Mouse (Mus musculus) ovary, postnatal 10 days (tissue): ENCODE results near the gene Fhad1.
A peak's percentile ranks its signal among the peaks of the same experiment; 100 is the strongest.
"Not testable (repeated sequence)": the region's sequence is repeated elsewhere in the genome, so short reads cannot be mapped to it uniquely, and the experiment has no call there.

Source experiments
- DNase-seq: peaks from one replicate; pipeline ENCODE4 v3.0.0; 2022; ENCODE audit warnings: low spot score

Gene Fhad1

DNA sequence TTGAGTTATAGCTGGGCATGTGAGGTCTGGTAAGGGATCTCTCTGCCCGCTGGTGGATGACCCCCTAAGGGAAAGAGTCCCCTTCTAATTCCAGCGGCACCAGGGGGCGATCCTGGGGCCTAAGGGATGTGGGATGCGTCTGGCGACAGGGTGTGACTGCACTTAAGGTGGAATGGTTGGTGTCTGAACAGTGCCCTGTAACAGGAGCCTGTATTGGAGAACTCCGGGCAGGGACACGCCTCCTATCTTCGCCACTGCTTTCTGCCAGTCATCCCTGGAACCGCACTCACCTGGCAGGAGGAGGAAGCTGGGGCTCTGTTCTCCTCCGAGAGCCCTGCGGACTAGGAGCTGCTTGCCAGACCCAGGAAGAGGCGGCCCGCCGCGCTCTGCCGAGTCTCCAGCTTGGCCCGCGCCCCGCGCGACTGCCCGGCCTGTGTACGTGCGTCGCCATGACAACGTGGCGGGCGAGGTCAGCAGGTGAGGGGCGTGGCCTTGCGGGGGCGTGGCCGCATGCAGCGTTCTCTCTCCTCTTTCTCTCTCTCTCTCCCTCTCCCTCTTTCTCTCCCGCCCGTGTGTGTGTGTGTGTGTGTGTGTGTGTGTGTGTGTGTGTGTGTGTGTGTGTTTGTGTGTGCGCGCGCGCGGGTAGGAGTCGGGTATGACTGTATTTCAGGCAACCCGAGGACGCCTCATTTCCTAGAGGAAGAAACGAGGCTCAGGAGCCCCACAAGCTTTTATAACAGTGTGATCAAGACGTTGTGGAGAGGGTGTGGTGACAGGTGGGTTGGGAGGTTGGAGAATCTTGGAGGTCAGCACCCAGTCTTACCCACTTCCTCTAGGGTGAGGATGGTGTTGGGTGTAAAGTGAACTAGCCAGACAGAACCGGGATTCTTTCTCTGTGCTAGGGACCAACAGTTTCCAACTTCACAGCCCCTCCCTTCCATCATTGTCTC, at the start of gene Fhad1:
Gene Fhad1 (minus strand): TSS at position 424 of the 950 bp plus-strand sequence.
- DNase-seq, result peak; percentile 44

DNA sequence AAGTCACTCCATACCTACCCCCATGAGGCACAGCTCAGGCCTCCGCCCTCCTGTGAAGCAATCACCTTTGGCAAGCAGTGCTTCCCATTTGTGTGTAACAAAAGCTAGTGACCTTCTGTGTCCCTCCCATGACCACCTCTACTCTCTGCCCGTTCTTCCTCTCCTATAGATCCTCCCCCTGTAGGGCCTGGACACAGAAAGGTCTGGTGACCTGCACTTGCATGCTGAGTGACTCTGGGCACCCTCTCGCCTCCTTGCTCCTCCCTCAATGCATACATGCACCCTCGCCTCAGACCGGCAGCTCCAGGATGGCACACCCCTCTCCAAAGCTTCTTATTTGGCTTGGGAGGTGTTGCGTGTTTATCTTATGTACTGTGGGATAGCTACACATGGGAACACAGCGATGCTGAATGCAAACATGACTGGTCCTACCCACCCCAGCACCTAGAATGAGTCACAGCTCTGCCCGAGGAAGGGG, 48.2 kb upstream of the Fhad1 start:
- no peak for DNase-seq

GRCm38 (mm10) chr4:142061485-142062240, 46.8 kb upstream of the Fhad1 start:
- DNase-seq, result no peak

- DNase-seq, result no peak
These were observed 45.8 kb upstream of the Fhad1 start for GRCm38 (mm10) chr4:142060455-142061378.

GRCm38 (mm10) chr4:142059841-142060193, 44.9 kb upstream of the Fhad1 start:
- DNase-seq, result no peak

GRCm38 (mm10) chr4:142059113-142059840, 44.4 kb upstream of the Fhad1 start:
- DNase-seq, result no peak

DNA sequence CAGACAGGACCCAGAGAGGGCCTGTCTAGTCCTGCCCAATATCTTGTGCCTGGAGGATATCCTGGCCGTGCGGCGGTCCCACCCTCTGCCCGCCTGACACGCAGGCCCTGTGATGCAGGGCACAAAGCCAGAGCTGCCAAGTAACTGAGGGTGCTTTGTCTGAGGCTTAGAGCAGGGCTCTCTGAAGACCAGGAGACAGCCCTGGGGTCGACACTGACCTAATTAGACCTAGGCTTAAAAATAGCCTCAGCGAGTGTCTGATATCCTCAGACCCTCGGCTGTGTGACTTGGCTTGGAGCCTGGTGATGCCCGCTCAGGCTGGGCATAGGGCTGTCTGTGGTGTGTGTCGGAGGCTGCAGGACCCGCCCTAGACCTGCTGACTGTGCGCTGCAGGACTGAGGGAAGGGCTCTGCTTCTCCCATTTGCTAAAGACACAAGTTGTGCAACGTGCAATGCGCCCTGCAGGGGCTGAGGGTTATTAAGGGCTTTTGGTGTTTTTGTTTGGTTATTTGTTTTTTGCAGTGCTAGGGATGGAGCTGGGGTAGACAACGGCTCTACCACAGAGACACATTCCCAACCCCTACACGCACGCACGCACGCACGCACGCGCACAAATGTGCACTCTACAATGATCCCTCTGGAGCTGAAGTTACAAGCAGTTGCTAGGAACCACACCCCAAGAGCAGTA, 42.8 kb upstream of the Fhad1 start:
- no peak for DNase-seq

GRCm38 (mm10) chr4:142055600-142055999, 40.7 kb upstream of the Fhad1 start:
- DNase-seq, result no peak

- no peak for DNase-seq
These were observed 39.7 kb upstream of the Fhad1 start for GRCm38 (mm10) chr4:142054580-142054979.

- DNase-seq, result no peak
These were observed 39.0 kb upstream of the Fhad1 start for GRCm38 (mm10) chr4:142053661-142054448.

- no peak for DNase-seq
These were observed 38.4 kb upstream of the Fhad1 start for GRCm38 (mm10) chr4:142053261-142053660.

DNA sequence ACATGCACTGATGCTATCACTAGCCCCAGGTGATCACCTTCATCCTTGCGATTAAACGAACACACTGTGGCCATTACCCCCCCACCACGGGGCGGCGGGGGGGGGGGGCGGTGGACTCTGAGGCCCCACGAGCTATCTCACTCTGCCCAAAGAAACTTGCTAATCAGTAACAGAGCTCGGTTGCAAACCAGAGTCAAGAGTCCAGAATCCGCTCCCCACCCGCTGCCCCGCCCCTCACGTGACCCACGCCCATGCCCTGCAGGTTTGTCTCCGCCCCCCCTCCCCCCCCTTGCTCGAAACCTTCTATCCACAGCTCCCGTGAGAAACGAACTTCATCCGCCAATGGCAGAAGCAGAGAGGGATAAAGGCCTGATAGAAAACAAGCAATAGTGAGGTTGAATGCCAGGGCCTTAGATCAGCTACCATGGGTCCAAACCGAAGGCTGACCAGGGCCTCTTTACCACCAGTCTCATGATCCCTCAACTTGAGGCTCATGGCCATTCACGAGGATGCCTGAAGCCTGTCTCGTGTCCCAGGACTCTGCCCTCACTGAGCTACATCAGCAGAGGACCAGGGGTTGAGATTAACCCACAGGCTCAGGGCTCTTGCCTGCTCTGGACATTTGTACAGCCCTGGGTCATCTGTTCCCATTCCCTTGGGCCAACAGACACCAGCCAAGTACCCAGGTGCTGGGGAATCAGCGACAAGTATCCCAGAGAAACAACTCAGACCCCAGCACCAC, 37.7 kb upstream of the Fhad1 start:
- DNase-seq, result no peak

- not testable (repeated sequence) for DNase-seq
These were observed 37.0 kb upstream of the Fhad1 start for GRCm38 (mm10) chr4:142051883-142052282.

DNA sequence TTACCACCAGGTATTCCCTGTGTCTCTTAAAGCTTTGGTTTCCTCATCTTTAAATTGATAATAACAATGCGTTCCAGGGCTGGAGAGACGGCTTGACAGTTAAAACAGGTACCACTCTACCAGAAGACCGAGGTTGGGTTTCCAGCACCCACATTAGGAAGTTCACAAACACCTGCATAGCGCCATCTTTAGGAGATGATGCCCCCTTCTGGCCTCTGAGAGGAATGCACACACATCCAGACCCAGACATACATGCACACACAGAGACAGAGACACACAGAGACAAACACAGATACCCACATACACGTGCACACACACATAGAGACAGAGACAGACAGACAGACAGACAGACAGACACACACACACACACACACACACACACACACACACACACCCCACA, 35.1 kb upstream of the Fhad1 start:
- DNase-seq, result no peak

DNA sequence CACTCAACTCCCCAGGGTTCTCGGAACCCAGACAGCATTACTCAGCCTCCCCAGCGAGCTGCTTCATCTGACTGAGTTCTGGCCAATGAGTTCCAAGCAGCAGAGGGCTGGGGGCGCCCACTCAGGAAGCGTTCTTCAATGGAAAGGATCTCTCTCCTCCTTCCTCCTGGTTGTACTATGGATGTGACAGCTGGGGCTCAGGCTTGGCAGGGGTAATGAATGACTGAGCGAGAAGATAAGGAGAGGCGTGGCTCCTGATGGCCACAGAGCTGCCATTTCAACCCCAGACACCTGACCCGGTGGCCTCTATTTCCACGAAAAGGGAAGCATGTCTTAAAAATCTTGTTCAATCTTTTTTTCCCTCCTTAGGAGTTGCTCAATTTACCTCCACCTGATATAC, 33.5 kb upstream of the Fhad1 start:
- DNase-seq, result no peak

- no peak for DNase-seq
These were observed 32.1 kb upstream of the Fhad1 start for GRCm38 (mm10) chr4:142047005-142047404.

DNA sequence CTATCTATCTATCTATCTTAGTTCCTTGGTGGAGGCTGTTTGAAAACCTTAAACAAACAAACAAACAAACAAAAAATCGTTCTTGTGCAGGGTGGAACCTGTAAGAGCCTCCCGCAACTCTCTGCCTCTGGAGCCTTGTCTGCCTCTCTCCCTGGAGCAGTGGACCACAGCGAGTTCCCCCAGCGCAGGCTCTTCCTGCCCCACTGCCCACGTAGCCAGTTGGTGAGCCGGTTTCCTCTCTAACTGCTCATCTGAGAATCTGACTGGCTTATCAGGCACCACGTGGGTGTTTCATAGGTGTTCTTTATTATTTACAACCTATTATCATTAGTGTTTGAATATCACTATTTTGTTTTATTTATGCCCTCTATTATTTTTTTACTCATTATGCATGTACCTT, 31.6 kb upstream of the Fhad1 start:
- DNase-seq, result no peak

DNA sequence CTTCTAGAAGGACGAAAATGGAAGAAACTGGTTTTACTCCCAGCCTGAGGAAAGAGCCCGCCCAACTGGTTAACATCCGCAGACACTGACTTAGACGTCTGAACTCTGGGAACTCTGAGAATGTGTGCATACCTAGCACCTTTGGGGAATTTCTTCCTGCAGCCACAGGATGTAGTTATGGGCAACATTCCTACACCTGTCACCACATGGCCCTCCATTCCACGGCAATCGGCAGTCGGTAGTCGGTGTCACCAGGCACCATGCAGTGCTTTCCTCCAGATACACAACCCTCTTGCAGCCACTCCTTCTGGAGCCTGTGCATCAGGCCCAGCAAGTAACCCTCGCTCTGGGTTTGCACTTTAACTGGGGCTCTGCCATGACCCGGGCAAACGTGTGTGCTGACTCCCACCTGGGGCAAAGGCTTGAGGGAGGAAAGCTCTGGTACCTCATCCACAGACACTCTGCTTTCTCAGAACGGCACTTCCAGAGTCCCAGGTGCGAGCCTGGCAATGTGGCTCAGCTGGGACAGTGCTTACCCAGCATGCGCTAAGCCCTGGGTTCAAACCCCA, 30.8 kb upstream of the Fhad1 start:
- DNase-seq, result no peak

- no peak for DNase-seq
These were observed 29.6 kb upstream of the Fhad1 start for GRCm38 (mm10) chr4:142044452-142044851.
